Mouse (Mus musculus): ENCODE measurements around the gene Dock9. TPM values are rescaled to one million over a fixed set of nuclear protein-coding genes. Genes with fewer than 3 reads are reported as not detected.
"Not testable (repeated sequence)": the region's sequence is repeated elsewhere in the genome, so short reads cannot be mapped to it uniquely, and the experiment has no call there.

Gene Dock9
- polyA plus RNA-seq, 1 experiment from 2014 or later: 4.1 TPM

DNA sequence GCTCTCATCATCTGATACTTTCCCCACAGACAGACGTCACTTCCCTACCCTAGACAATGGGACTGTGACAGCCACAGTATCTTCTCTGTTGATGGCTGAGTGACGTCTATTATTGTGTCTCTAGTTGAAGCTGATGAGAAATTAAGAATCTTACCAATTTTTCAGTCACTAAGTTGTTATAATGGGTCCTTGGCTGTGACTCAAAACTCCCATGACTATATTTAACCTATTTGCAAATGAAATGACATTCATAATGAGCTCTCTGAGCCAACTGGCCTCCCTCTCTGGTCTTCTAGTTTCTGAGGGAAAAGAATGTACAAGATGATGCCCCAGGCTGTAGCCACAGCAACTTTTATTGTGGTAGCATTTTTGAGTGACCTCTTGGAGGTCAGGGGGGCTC, 153.3 kb downstream of the Dock9 start:
- Histone ChIP-seq H3K4me1 (peaks cover 5% of the 10 kb centered on the region), H3K27me3 (replicated peaks; ENCODE audit: low read depth, poor library complexity, severe bottlenecking) (no peaks in the 10 kb centered on the region), H3K4me3 (no peak overlapping the region), H3K27ac (replicated peaks) (no peak overlapping the region), H3K36me3 (replicated peaks) (0 out of 2 replicates have a peak, but pooled peaks cover 3% of the 10 kb centered on the region), H3K9me3 (no peaks in the 10 kb centered on the region)
- DNase-seq (ENCODE audit: low spot score): no peak
- WGBS: 86% methylated on average over 2 of the region's 2 CpGs

DNA sequence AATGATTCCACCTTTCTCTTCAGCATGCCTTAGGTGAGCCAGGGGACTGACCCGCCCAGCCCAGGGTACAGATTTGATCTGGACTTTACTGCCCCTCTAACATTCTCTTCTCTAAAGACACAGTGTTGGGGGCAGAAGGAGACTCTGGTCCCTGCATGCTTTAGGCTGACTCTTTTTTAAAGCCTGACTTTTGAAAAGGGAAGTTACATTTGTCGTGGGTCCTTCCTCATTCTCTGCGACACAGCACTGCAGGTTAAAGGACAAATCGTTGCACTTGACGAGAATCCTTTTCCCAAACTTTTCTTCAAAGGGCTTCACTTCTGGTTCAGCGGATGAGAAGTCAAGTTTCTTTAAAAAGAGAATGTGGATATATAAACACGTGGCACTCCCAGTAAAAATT, 156.4 kb downstream of the Dock9 start:
- DNase-seq (ENCODE audit: low spot score): no peak
- H3K27ac ChIP-seq (replicated peaks): no peak overlapping the region
- WGBS: 89% methylated on average over 7 of the region's 7 CpGs
- no peaks in the 10 kb centered on the region for H3K27me3 ChIP-seq (replicated peaks; ENCODE audit: low read depth, poor library complexity, severe bottlenecking)
- H3K4me3 ChIP-seq: no peak overlapping the region
- no peaks in the 10 kb centered on the region for H3K4me1 ChIP-seq
- no peaks in the 10 kb centered on the region for H3K9me3 ChIP-seq
- H3K36me3 ChIP-seq (replicated peaks): peaks cover 10% of the 10 kb centered on the region; the same call in 1 of the 2 replicates

DNA sequence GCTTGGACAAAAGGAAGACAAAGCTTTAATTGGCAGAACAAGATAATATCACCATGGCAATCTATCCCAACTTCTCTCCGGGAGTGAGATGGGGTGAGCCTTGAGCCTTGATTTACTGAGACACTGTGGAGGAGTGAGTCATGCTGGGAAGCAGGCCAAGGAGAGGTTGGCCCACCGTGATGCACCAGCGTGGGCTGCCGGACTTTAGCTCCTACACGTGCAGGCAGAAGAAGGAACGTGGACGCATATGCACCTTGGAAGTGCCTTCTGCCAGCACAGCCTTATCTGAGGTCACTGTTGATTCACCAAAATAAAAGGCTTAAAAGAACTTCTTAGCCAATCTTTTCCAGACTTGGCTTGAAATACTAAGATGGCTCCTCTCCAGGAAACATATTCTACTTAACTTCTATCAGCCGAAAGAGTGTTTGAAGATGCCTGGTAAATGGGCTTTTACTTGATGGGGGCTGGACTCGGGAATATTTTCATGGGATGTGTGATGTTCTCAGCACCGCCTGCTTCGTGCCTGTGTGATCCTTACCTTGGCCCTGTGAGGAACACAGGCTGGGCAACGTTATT, 160.6 kb downstream of the Dock9 start:
- H3K9me3 ChIP-seq: no peaks in the 10 kb centered on the region
- no peak overlapping the region for H3K4me3 ChIP-seq
- H3K27ac ChIP-seq (replicated peaks): no peak overlapping the region
- no peaks in the 10 kb centered on the region for H3K4me1 ChIP-seq
- WGBS: 92% methylated on average over 12 of the region's 12 CpGs
- no peaks in the 10 kb centered on the region for H3K27me3 ChIP-seq (replicated peaks; ENCODE audit: low read depth, poor library complexity, severe bottlenecking)
- peaks cover 10% of the 10 kb centered on the region; the same call in 1 of the 2 replicates for H3K36me3 ChIP-seq (replicated peaks)
- DNase-seq (ENCODE audit: low spot score): no peak

DNA sequence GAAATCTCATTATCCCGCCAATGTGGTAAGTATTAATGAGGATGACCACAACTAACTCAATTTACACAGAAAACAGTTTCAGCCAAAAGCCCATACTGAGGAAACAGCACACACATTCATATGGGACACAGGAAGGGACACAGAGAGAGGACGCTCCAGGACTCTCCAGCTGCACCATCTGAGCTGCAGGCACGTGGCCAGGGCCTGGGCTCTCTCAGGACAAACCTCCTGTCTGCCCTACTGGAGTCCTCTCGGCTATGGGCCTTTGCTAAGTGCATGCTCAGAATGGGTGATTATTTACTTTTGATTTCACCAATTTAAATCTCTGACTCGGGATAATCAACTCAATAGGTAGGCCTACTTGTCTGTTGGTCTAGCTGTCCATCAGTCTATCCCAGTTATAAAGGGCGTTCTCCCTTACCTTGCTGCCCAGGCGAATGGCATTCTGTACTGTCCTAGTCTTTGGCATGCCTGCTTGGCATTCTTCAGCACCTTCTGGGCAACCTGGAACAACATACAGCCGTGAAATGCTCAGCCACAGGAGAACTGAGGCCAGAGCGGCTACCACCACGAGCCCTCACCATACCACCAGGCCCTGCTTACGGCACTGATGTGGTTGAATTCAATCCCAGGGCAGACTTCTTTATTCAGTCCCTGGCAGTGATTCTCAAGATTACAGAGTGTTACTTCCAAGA, 162.8 kb downstream of the Dock9 start:
- DNase-seq (ENCODE audit: low spot score): no peak
- Histone ChIP-seq H3K27ac (replicated peaks) (no peak overlapping the region), H3K9me3 (no peaks in the 10 kb centered on the region), H3K36me3 (replicated peaks) (peaks cover 10% of the 10 kb centered on the region; the same call in 1 of the 2 replicates), H3K4me1 (no peaks in the 10 kb centered on the region), H3K27me3 (replicated peaks; ENCODE audit: low read depth, poor library complexity, severe bottlenecking) (no peaks in the 10 kb centered on the region), H3K4me3 (no peak overlapping the region)
- 88% methylated on average over 11 of the region's 11 CpGs for WGBS

DNA sequence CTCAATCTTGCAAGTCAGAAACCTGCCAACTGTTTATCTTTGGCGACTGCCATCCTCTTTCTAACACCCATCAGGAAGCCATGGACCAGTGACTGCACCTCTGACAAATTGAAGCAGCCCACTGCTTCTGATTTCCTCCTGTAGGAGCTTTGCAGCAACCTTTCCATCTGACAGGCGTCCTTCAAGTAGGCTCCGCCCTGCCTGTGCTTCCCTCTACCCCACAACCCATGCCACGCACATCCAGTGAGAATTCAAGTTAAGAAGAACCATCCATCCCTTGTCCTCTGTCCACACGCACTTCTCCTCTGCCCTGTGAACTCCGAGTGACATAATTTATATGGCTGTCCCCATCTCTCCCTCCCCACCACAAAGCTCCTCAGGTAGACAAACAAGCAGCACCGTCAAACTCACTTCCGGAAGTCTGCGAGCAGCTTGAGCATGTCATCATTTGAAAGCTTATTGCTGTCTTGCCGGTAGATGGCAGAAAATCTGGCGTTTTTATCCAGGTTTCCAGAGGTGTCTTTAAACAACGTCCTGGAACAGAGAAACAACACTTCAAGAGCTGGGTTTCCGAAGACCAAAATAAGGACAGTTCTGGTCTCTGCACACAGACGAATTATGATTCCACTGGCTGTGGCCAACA, 163.4 kb downstream of the Dock9 start:
- Histone ChIP-seq H3K27me3 (replicated peaks; ENCODE audit: low read depth, poor library complexity, severe bottlenecking) (no peaks in the 10 kb centered on the region), H3K36me3 (replicated peaks) (peaks cover 7% of the 10 kb centered on the region; the same call in 1 of the 2 replicates), H3K9me3 (no peaks in the 10 kb centered on the region), H3K4me3 (no peak overlapping the region), H3K27ac (replicated peaks) (no peak overlapping the region), H3K4me1 (no peaks in the 10 kb centered on the region)
- WGBS: 80% methylated on average over 14 of the region's 14 CpGs
- DNase-seq (ENCODE audit: low spot score): no peak

DNA sequence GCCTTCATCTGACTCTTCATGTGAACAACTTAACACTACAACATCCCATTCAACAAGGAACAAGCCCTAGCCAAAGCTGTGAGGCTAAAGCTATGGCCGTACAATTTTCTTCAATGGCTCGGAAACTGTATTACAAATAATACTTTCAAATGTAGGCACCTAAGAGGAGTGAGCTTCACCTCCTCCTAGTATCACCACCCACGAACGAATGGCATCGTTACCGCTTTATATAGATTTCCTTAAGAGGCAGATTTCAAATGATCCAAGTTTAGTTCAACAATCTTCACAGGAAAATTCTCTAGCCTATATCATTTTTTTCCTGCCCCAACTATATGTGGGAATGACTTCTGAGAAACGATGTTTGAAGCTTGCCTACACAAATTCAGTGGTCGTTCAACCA, 165.7 kb downstream of the Dock9 start:
- WGBS: 94% methylated on average over 8 of the region's 8 CpGs
- Histone ChIP-seq H3K4me1 (no peaks in the 10 kb centered on the region), H3K9me3 (no peaks in the 10 kb centered on the region), H3K27me3 (replicated peaks; ENCODE audit: low read depth, poor library complexity, severe bottlenecking) (no peaks in the 10 kb centered on the region), H3K27ac (replicated peaks) (no peak overlapping the region), H3K4me3 (no peak overlapping the region), H3K36me3 (replicated peaks) (no peaks in the 10 kb centered on the region)
- no peak for DNase-seq (ENCODE audit: low spot score)

DNA sequence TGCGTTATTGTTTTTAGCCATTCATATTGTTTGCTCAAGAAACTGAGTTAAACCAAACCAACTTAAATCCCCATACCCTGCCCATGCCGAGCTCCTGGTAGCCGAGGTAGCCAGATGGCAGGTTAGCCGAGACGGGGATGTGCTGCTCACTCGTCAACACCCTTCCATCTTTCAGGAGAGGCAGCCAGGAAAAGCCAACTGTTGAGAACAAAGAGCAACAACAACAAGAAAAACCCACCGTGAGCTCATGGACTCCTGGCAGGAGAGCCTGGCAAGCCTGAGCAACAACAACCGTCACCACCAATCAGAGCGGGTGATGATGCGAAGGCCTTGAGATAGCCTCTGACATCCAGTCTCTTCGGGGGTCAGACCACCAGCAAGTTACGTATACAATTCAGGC, 170.9 kb downstream of the Dock9 start:
- no peak for DNase-seq (ENCODE audit: low spot score)
- 89% methylated on average over 12 of the region's 12 CpGs for WGBS
- H3K27ac ChIP-seq (replicated peaks): no peak overlapping the region
- H3K9me3 ChIP-seq: no peaks in the 10 kb centered on the region
- H3K4me1 ChIP-seq: no peaks in the 10 kb centered on the region
- no peaks in the 10 kb centered on the region for H3K36me3 ChIP-seq (replicated peaks)
- H3K27me3 ChIP-seq (replicated peaks; ENCODE audit: low read depth, poor library complexity, severe bottlenecking): no peaks in the 10 kb centered on the region
- H3K4me3 ChIP-seq: no peak overlapping the region

DNA sequence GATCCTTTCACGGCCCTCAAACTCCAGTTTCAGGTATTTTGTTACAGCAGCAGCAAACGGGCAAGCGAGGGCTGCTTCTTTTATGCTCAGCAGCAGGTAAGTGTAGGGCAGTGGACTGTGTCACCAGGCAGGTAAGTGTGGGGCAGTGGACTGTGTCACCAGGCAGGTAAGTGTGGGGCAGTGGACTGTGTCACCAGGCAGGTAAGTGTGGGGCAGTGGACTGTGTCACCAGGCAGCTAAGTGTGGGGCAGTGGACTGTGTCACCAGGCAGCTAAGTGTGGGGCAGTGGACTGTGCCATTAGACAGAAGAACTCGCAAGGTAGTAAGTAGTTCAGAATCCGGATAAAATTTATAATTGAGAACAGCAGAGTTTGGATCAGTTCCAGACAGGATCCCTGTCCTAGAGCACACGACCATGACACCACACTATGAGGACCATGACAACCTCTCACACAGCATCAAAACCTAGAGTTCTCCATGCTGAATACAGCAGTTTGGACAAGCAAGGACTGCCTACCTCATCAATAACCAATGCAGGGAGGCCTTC, 173.6 kb downstream of the Dock9 start:
- not testable (repeated sequence) for H3K27me3 ChIP-seq (replicated peaks; ENCODE audit: low read depth, poor library complexity, severe bottlenecking); DNase-seq (ENCODE audit: low spot score); H3K9me3 ChIP-seq; H3K4me1 ChIP-seq; H3K27ac ChIP-seq (replicated peaks); H3K36me3 ChIP-seq (replicated peaks); H3K4me3 ChIP-seq
- WGBS: 92% methylated on average over 6 of the region's 6 CpGs

DNA sequence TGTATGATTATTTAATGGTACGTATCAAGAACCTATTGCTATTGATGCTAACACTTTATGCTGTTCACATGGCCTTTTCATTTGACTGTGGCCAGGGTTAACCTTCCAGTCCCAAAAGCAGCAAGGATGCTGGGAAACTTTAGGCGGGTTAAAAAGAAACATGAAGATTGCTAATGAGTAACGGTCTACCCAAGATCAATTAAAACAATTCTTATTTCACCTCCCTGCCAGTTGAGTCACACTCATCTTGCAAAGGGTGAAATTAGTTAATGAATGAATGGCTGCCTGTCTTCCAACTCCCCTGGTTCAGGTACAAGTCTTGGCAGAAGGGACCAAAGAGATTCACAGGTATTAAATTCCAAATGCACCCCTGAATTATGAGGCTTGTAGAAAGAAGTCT, 175.8 kb downstream of the Dock9 start:
- Histone ChIP-seq H3K4me3 (no peak overlapping the region), H3K4me1 (no peaks in the 10 kb centered on the region), H3K36me3 (replicated peaks) (0 out of 2 replicates have a peak, but pooled peaks cover 6% of the 10 kb centered on the region), H3K27ac (replicated peaks) (no peak overlapping the region), H3K9me3 (peaks cover 3% of the 10 kb centered on the region; the same call in 1 of the 2 replicates), H3K27me3 (replicated peaks; ENCODE audit: low read depth, poor library complexity, severe bottlenecking) (no peaks in the 10 kb centered on the region)
- 92% methylated on average over 3 of the region's 3 CpGs for WGBS
- no peak for DNase-seq (ENCODE audit: low spot score)

DNA sequence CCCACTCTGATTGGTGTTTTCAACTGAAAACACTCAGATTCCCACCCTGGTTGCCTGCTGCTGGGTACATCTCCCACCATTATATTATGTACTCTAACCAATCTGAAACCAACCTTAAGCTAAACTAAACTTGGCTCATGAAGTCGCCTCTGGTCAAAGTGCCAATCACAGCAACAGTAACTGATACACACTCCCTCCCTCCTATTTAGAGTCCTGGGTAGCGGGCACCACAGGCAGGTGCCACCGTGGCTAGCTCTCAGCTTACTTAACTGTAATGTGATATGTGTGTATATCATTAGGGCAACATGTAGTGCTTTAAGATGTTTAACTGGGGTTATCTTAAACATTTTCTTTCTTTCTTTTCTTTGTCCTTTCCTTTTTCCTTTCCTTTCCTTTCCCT, 177.1 kb downstream of the Dock9 start:
- Histone ChIP-seq H3K4me3 (no peak overlapping the region), H3K9me3 (peaks cover 3% of the 10 kb centered on the region; the same call in 1 of the 2 replicates), H3K4me1 (no peaks in the 10 kb centered on the region), H3K27ac (replicated peaks) (no peak overlapping the region), H3K27me3 (replicated peaks; ENCODE audit: low read depth, poor library complexity, severe bottlenecking) (no peaks in the 10 kb centered on the region), H3K36me3 (replicated peaks) (0 out of 2 replicates have a peak, but pooled peaks cover 6% of the 10 kb centered on the region)
- DNase-seq (ENCODE audit: low spot score): no peak
- WGBS: 81% methylated on average over 3 of the region's 3 CpGs

DNA sequence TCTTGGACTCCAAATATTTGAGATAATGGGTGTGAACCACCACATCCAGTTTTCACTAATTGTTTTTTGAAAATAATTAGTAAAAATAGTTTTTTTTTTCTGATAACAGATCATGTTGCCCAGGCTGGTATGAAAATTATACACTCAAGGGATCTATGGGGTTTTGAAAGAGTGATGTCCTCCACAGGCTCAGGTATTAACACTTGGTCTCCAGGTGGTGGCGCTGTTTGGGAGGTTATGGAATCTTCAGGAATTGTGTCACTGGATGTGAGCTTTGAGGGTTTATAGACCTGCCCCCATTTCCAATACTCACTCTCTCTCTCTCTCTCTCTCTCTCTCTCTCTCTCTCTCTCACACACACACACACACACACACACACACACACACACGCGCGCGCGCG, 177.5 kb downstream of the Dock9 start:
- Histone ChIP-seq H3K27ac (replicated peaks) (no peak overlapping the region), H3K4me3 (no peak overlapping the region), H3K9me3 (peaks cover 3% of the 10 kb centered on the region; the same call in 1 of the 2 replicates), H3K4me1 (no peaks in the 10 kb centered on the region), H3K36me3 (replicated peaks) (0 out of 2 replicates have a peak, but pooled peaks cover 6% of the 10 kb centered on the region), H3K27me3 (replicated peaks; ENCODE audit: low read depth, poor library complexity, severe bottlenecking) (no peaks in the 10 kb centered on the region)
- WGBS: 95% methylated on average over 7 of the region's 7 CpGs
- no peak for DNase-seq (ENCODE audit: low spot score)

DNA sequence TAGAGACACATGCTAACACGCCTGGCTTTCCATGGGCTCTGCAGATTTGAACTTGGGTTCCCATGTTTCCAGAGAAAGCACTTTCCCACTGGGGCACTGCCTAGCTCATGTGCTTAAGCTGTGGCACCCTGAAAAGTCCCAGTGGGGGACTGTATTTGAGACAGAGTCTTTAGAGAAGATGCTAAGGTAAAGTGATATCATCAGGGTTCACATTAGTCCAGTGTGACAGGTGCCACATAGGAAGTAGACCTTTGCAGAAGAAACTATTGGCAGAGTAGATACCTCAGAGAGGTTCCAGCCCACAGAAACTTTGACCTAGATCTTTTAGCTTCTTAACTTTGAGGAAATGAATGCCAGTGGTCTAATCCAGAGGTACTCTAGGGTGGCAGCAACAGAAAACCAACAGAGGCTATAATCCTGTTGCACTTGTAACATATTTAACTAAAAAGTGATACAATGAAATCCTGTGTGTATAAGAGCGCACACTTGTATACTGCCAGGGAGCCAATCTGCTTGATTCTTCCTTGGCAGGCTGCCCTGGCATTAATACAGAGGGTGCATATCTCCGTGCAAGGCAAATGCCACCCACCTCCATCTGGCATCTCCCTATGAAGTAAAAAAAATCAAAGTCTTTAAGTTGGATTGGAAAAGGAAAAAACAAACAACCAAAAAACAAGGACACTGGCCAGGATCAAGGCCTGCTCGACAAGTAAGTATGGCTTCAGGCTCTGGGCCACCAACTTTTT, 179.8 kb downstream of the Dock9 start:
- H3K27ac ChIP-seq (replicated peaks): no peak overlapping the region
- H3K4me1 ChIP-seq: no peaks in the 10 kb centered on the region
- no peak overlapping the region for H3K4me3 ChIP-seq
- WGBS: 91% methylated on average over 4 of the region's 4 CpGs
- no peak for DNase-seq (ENCODE audit: low spot score)
- H3K36me3 ChIP-seq (replicated peaks): 0 out of 2 replicates have a peak, but pooled peaks cover 6% of the 10 kb centered on the region
- no peaks in the 10 kb centered on the region for H3K27me3 ChIP-seq (replicated peaks; ENCODE audit: low read depth, poor library complexity, severe bottlenecking)
- peaks cover 3% of the 10 kb centered on the region; the same call in 1 of the 2 replicates for H3K9me3 ChIP-seq
